Mouse (Mus musculus) heart, embryonic 12.5 days (tissue): ENCODE measurements around the gene Ccnb1. TPM values are rescaled to one million over a fixed set of nuclear protein-coding genes. Genes with fewer than 3 reads are reported as not detected.
"Not testable (repeated sequence)": the region's sequence is repeated elsewhere in the genome, so short reads cannot be mapped to it uniquely, and the experiment has no call there.

Experiments
- ATAC-seq: fragments of 200-750 bp; cut with Nextera tagmentation; 2 replicates; pipeline ENCODE4 v1.8.0; 2017; ENCODE audit warnings: moderate TSS enrichment, moderate library complexity; ENCODE audit not compliant: insufficient number of reproducible peaks, low FRiP score
- H3K27ac ChIP-seq: fragments of 300-500 bp; sonication (generic); 2 replicates; pipeline ENCODE4 v1.5.1; 2016; ENCODE audit warnings: mild to moderate bottlenecking, moderate library complexity; ENCODE audit not compliant: poor library complexity, severe bottlenecking
- H3K27me3 ChIP-seq: fragments of 300-500 bp; sonication (generic); replicated peaks from 2 replicates; pipeline ENCODE4 v1.6.1; 2016; ENCODE audit warnings: mild to moderate bottlenecking, moderate library complexity
- H3K36me3 ChIP-seq: fragments of 300-500 bp; sonication (generic); 2 replicates; pipeline ENCODE4 v1.6.1; 2016; ENCODE audit warnings: mild to moderate bottlenecking, moderate library complexity
- H3K4me1 ChIP-seq: fragments of 300-500 bp; sonication (generic); replicated peaks from 2 replicates; pipeline ENCODE4 v1.6.1; 2016; ENCODE audit warnings: mild to moderate bottlenecking
- H3K4me2 ChIP-seq: fragments of 300-500 bp; sonication (generic); 2 replicates; pipeline ENCODE4 v1.6.1; 2016; ENCODE audit warnings: mild to moderate bottlenecking, moderate library complexity
- H3K4me3 ChIP-seq: fragments of 300-500 bp; sonication (generic); 2 replicates; pipeline ENCODE4 v1.5.1; 2016; ENCODE audit warnings: mild to moderate bottlenecking
- H3K9ac ChIP-seq: fragments of 300-500 bp; sonication (generic); 2 replicates; pipeline ENCODE4 v1.6.1; 2016; ENCODE audit warnings: mild to moderate bottlenecking, moderate library complexity
- H3K9me3 ChIP-seq: fragments of 300-500 bp; sonication (generic); replicated peaks from 2 replicates; pipeline ENCODE4 v1.6.1; 2016; ENCODE audit warnings: mild to moderate bottlenecking, moderate library complexity
- WGBS: fragments of 180-500 bp; shearing (Covaris S2); methylation state at CpG from one replicate; pipeline ENCODE4 v1.1.7; 2016; 5-methylcytosine and 5-hydroxymethylcytosine counted together
- polyA plus RNA-seq: library from polyadenylated mRNA; unstranded; fragments of >200 nt; fragmentation: Nextera tagmentation; extraction: Ambion mirVana; gene quantifications from 2 replicates; pipeline ENCODE4 v1.2.1, GENCODE M21; 2016

The Ccnb1 gene
- polyA plus RNA-seq, 1 experiment from 2014 or later = 214 TPM

GRCm38 (mm10) chr13:100732756-100733155 is 53.6 kb downstream of the Ccnb1 start:
- no peak for ATAC-seq
- H3K27ac ChIP-seq = no peak overlapping the region
- no peaks in the 10 kb centered on the region for H3K27me3 ChIP-seq
- 94% methylated on average over 2 of the region's 2 CpGs for WGBS
- H3K4me2 ChIP-seq = no peak overlapping the region
- no peak overlapping the region for H3K4me3 ChIP-seq
- peaks cover 18% of the 10 kb centered on the region for H3K4me1 ChIP-seq
- no peaks in the 10 kb centered on the region for H3K9me3 ChIP-seq
- H3K9ac ChIP-seq = no peak overlapping the region
- H3K36me3 ChIP-seq = peaks cover 33% of the 10 kb centered on the region

- H3K9me3 ChIP-seq, H3K27me3 ChIP-seq, H3K9ac ChIP-seq, H3K27ac ChIP-seq, ATAC-seq: not testable (repeated sequence)
- Histone ChIP-seq H3K36me3 (peaks cover 30% of the 10 kb centered on the region), H3K4me2 (peak overlapping the region; percentile 87), H3K4me1 (peaks cover 22% of the 10 kb centered on the region), H3K4me3 (peak overlapping the region; percentile 89)
- WGBS = 90% methylated on average over 6 of the region's 6 CpGs
These were observed 54.8 kb downstream of the Ccnb1 start for GRCm38 (mm10) chr13:100731462-100732046.

- H3K9ac ChIP-seq = peak within 1 kb of the TSS; percentile 96
- H3K4me1 ChIP-seq = peaks cover 25% of the 10 kb centered on the region
- peak within 1 kb of the TSS; percentile 89 for H3K4me3 ChIP-seq
- under 1% methylated on average over 19 of the region's 19 CpGs for WGBS
- peak within 1 kb of the TSS; percentile 87 for H3K4me2 ChIP-seq
- H3K27ac ChIP-seq = peak within 1 kb of the TSS; percentile 98
- H3K27me3 ChIP-seq = no peaks in the 10 kb centered on the region
- peak; percentile 98 for ATAC-seq
- no peaks in the 10 kb centered on the region for H3K9me3 ChIP-seq
- peaks cover 25% of the 10 kb centered on the region for H3K36me3 ChIP-seq
These were observed 55.6 kb downstream of the Ccnb1 start, which contains the start of gene Cdk7 for GRCm38 (mm10) chr13:100730861-100731176. Cdk7 (minus strand) TSS chr13:100730939.

GRCm38 (mm10) chr13:100730153-100730860 is 56.1 kb downstream of the Ccnb1 start:
- no peak; the same call in 1 of the 2 replicates for ATAC-seq
- no peaks in the 10 kb centered on the region for H3K27me3 ChIP-seq
- under 1% methylated on average over 30 of the region's 30 CpGs for WGBS
- H3K9me3 ChIP-seq = no peaks in the 10 kb centered on the region
- H3K4me2 ChIP-seq = peak overlapping the region; percentile 87
- H3K4me1 ChIP-seq = peaks cover 27% of the 10 kb centered on the region
- H3K36me3 ChIP-seq = peaks cover 22% of the 10 kb centered on the region
- H3K9ac ChIP-seq = peak overlapping the region; percentile 96
- H3K27ac ChIP-seq = peak overlapping the region; percentile 98
- peak overlapping the region; percentile 89 for H3K4me3 ChIP-seq

Other genes with a start within 250 kb of the Ccnb1 start
- gene Ocln, start 233.9 kb downstream of the Ccnb1 start, polyA plus RNA-seq = 1.5 and 1.6 TPM in 2 replicates
- gene Marveld2, start 169.6 kb downstream of the Ccnb1 start, polyA plus RNA-seq = 3.6 and 4.4 TPM in 2 replicates
- gene Ak6, start 135.6 kb downstream of the Ccnb1 start, polyA plus RNA-seq = 216 and 219 TPM in 2 replicates
- gene Rad17, start 135.5 kb downstream of the Ccnb1 start, polyA plus RNA-seq = 27.3 and 28.7 TPM in 2 replicates
- gene Taf9, start 135.0 kb downstream of the Ccnb1 start, polyA plus RNA-seq = 9.7 and 11.3 TPM in 2 replicates
- gene Ccdc125, start 116.9 kb downstream of the Ccnb1 start, polyA plus RNA-seq = 4.6 and 4.8 TPM in 2 replicates
- 76.6 and 77.0 TPM in 2 replicates for gene Cdk7, start 55.6 kb downstream of the Ccnb1 start, polyA plus RNA-seq
- 256 TPM in 2 replicates for gene Mrps36, start 41.9 kb downstream of the Ccnb1 start, polyA plus RNA-seq
- 21.8 and 24.0 TPM in 2 replicates for gene Cenph, start 10.7 kb downstream of the Ccnb1 start, polyA plus RNA-seq
- gene Slc30a5, start 46.9 kb upstream of the Ccnb1 start, polyA plus RNA-seq = 43.1 and 44.8 TPM in 2 replicates